Mouse (Mus musculus) cerebellum, adult 18-20 months (tissue): ENCODE measurements around the gene Izumo4.
A peak's percentile ranks its signal among the peaks of the same experiment; 100 is the strongest.

Source experiments
- DNase-seq, 2 experiments: peaks; one replicate each; pipeline ENCODE4 v3.0.0; 2021

The Izumo4 gene

DNA sequence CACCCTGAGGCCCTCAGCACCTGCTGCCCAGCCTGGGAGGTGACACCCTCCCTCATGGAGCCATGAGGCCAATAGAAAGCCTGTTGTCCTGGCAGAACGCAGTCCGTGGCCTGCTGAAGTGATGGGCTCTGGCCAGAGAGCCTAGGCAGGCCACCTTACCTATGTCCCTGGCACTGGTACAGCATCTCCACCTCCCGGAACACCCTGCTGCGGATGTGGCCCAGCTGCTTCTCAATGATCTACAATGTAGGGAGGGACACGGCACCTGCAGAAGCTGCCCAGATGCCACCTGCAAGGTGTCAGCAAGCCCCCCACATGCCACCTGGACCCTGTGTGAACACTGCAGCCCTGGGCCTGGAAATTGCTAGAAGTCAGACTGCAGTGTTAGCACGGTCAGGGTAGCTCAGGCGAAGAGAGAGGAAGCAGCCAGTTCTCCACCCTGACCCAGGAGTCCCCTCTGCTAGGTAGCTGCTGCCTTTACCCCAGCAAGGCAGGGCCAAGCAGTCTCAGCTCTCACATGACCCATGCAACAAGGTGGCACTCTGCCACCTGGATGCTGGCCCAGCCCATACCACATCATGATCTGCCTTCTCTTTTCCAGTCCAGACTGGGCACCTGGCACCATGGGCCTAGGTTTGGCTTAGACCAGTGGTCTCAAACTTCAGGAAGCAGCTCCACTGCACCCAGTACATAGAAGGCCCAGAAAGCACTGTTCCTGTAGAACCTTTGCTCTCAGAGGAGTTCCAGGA lies 32.1 kb upstream of the Izumo4 start:
- peak; percentile 71 to 80 for DNase-seq

DNA sequence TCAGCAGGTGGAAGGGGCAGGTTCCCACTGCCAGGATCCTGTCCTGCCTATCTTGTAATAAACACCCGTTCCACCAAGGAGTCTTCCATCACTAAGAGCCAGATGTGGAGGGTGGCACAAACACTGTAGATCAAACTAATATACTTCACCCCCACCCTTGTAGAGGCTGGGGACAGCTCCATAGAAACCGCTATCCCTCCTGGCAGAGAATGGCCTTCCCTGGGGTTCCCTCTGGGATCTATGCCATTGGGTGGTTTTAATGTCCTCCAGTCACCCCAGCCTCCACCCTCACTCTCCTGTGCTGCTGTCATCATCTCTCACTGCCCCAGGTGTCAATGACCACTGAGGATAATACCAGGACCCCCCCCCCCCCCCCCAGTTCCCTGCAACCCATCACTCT lies 31.5 kb upstream of the Izumo4 start:
- DNase-seq: no peak

DNA sequence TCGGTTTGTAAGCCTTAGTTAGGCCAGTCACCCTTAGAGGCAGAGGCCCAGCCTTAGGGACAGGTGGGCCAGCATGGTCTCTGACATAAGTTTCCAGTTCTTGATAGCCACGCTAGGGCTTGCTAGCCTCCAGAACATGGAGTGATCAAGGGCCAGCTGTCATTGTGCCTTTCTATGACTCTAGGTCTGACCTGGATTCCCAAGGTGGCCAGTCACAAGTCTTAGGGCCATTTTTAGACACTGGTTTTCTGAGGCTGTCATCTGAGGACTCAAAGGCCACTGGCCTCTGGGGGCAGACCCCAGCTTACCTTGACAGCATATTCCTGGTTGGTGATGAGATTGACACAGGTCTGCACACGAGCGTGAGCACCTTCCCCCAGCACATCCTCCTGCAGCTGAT lies 30.7 kb upstream of the Izumo4 start:
- no peak for DNase-seq

DNA sequence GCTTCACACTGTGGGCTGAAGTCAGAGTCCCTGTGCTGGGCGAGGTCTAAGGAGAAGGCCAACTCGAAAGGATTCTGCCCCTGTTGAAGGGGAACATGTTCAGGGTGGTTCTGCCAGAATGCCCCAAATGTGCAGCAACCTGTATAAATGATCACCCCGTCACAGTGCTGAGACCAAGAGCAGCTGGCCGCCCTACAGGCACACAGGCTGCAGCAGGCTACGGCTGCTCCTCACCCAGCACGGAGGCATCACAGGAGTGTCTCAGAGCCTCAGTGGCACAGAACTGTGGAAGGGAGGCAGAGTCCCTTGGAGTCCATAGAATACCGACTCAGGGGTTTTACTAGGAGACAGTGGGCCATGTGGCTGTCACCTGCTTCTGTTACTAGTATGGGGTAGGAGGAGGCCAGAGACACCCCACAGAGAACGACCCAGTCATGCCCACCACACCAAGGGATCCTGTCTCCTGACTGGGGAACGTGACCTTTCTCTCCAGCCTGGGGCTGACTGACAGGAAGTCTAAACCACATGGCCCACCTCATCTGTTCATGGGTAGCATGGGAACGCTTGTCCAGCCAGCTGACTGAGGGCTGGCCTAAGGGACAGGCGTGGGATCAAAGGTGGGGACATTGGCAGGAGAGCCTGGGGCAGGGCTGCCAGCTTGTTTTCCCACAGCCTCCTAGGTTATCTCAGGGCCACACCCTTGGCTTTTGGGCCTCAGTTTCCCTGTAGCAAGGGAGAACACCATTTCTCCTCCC lies 29.9 kb upstream of the Izumo4 start:
- peak in 1 of 2 experiments; percentile 45 for DNase-seq

DNA sequence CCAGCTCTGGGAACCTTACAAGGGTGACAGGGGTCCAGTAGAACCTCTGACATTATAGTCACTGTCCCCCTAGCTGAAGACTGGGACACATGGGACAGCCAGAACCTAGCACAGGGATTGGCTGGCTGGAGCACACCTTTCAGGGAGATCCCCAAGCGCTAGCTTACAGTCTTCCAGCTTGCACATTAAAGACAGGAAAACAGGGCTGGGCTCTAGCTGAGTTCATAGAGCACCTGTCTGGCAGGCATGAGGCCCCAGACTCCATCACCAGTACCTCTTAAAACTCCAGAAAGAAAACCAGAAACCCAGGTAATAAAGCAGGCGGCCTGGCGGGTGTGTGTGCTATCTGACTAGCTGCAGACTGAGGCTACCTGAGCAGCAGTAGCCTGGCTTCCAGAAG lies 28.3 kb upstream of the Izumo4 start:
- no peak for DNase-seq

DNA sequence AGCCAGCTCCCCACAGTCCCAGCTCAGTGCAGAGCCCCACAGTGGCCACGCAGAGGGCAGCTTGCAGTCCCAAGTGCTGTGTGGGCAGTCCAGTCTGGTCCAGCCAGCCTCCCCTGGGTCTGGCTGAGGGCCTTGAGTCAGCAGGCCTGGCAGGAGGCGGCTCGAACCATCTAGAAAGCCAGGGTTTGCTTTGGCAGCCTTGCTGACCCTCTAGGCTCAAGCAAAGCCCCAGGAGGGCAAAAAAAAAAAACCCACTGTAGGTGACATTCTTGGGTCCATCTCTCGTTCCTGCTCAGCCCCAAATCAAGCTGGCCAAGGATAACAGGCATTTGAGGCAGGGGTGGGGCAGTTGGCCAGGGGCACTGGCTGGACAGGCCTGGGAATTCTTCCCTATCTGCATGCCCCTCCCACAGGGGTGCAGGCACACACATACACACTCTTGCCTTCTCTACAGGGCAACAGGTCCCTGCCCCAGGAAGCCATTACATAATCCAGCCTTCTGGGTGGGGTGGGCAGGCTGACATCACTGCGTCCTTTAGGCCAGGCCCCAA lies 27.7 kb upstream of the Izumo4 start:
- peak in 1 of 2 experiments; percentile 55 for DNase-seq

DNA sequence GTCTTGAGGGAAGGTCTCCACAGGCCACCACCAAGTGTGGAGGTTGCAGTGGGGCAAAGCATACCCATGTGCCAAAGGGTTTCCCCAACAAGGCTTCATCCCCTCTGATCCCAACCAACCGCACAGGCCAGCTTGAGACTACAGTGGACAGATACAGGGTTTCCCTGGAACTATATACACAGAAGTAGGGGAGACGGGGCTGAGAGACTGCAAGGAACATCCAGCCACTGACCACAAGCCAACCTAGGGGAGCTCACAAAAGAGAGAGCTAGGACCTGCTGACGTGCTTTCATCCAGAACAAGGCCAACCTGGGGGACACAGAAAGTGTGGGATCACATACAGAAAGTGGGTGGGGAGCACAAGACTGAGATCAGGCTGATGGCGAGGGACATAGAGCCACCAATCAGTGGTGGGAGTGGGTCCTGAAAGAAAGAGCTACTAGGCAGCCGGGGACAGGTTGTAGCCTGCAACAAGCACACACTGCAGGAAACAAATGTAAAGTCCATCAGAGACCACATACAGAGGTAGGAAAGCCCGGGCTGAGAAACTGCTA lies 27.1 kb upstream of the Izumo4 start:
- DNase-seq: no peak

DNA sequence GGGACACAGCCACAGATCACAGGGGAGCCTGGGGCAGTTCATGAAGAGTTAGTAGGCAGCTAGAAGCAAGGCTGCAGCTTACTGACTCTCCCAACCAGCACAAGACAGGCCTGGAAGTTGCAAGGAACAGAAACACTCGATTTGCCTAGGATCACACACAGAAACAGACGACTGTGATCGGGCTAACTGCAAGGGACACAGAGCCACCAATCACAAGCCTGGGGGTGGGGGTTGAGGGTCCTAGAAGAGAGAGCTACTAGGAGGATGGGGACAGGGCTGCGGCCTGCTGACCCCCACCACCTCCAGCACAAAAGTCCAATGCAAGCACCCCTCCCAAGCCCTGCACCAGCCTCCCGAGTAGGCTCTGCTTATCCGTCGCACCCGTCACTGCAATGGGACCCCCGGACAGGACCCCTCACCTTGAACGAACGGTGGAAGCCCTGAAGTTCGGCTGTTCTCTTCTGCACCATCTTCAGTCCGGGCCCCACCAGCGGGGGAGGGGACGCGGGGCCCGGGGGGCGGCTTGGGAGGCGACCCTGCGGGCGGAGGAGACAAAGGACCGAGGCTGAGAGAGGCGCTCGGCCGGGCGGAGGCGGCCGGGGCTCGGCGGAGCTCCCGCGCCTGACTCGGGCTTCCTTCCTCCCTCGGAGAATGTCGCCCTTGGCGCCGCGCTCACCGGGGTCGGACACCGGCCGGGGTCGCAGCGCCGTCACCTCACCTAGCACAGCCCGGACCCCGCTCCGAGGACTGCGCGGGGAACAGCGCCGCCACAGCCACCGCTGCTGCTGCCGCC lies 26.4 kb upstream of the Izumo4 start:
- DNase-seq: peak in 1 of 2 experiments; percentile 43

DNA sequence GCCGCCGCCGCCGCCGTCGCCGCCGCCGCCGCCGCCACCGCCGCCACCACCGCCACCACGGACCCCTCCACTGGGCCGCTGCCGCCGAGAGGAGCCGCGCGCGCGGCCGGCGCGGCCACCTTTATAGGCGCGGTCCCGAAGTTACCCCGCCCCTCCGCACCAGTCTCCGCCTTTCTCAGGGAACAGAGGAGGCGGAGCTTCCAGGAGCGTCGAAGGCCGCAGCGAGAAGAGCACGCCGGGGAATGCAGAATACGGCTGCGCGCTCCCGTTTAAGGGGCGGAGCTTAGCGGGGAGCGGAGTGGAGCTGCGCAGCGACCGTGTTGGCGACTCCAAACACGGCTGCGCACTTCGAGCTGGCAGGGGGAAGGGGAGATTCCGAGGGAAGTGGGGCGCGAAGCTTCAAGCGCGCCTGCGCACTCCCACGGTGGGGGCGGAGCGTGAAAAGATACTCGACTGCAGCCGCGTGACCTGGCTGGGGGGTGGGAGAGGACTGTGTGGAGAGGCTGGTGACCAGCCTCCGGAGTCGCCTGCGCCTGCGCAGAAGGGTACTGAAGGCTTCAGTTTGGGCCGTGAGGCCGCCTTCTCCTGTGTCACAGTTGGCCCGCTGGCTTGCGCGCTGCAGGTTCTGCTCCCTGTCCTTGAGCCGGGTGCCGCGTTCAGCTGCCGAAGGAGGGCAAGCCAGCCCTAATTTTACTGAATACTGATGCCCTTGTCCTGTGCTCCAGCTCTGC lies 25.6 kb upstream of the Izumo4 start:
- peak; percentile 99 to 100 for DNase-seq

DNA sequence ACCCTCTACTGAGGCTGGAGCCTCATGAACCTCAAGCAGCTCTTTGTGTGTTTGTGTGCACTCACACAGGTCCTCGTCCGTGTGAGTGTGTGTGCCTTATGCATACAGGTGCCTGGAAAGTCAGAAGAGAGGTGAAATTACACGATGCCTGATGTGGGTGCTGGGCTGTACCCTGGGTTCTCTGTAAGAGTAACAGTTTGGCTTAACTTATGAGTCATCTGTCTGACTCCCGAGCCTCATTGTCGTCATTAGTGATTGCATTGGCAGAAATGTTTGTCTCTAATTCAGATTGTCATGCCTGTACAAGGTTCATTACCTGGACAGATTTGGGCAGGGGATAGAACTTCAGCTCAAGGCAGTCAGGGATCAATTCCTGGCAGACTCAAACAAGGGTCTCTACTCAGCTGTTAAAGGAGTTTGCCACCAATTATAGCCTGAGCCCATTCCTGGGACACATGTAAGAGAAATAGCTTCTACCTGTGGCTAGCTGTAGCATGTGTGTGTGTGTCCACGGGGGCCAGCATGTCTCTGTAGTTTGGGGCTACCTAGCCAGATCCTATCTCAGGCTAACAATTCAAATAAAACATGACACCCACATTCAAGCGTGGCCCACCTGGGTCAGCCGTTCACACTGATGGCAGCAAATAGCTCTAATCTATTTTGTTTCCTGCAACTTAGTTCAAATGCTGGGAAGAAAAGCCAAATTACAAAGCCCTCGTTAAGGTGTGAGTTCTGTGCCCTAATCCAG lies 24.7 kb upstream of the Izumo4 start:
- no peak for DNase-seq

DNA sequence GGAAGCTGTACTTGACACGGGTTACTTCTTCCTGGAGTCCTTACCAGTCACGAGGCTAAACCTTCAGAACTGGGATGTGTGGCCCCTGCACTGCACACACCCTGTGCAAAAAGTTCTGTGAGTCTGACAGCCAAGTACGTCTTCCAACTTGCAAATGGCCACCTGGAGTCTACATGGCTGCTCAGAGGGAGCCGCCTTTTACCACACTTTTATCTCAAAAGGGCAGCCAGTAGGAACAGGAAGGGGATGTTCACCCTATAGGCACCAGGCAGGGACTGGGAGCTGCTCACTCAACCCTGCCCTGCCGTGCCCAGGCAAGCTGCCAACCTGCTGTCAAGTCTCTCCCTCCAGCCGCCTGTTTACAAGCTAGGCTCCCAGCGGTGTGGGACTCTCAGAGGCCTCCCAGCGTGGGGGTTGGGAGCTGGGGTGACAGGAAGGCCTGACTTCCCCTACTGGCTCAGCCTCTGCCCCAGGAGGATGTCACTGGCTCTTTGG lies 24.0 kb upstream of the Izumo4 start, which contains the start of gene Mknk2:
TSS of gene Mknk2 (minus strand) at position 171 of the 495 bp plus-strand sequence.
- peak; percentile 87 to 90 for DNase-seq

DNA sequence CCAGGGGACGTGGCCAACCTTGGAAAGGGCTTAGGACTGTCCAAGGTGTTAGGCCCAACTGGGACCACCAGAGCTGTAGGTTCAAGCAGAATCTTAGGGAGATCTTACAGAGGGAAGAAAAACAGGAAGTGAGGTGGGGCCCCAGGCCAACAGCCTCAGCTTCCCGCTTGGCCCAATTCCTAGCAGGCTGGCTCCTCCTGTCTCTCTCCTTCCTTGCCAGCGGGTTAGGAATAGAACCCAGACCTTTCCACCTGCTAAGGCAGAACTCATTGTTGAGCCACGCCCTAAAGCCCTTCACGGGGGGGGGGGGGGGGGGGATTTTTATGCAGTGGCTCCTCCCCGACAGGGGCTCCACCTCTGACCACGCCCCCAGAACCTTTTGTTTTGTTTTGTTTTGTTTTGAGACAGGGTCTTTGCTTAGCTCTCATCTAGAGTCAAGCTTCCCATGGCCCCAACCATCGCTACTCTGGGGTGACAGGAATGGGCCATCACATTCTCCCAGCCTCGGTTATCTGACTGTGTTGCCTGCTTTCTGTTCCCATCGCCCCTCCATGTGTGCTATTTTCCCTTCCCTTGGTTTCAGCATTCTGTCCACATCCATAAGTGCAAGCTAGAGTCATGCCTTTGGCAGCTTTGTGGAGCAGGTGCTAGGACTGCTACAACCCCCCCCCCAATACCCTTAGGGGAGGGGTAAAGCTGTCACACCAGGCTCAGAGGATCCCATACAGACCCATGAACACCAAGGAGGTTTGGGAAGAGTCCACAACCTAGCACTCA lies 23.2 kb upstream of the Izumo4 start:
- DNase-seq: no peak

DNA sequence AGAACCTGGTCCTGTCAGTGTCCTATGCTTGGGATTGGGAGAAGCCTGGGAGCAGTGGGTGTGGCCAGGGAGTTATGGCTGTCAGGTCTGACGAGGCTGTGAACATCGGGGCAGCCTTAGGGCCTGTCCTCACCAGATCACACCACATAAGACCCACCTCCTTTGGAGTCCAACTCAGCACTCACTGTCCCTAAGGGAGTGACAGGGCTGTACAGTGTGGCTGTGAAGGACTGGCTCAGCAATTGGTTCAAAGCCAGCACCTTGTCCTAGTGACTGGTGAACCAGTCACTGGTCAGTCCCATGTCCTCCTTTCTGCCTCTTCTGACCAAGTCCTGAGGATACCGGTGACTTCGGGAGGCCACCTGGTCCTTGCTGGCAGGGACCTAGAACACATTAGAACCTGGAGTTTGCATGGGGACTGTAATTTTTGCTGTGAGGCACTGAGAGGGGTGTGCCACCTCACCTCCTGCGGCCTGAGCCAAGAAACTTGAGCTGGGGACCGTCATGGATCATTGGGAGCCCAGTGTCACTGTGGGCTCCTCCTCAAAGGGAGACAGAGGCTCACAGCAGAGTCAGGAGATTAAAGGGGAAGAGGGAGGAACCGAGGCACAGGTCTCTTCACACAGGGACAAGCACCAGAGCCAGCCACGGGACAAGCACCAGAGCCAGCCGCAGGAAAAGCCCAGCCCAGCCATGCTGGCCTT lies 22.3 kb upstream of the Izumo4 start:
- no peak for DNase-seq

DNA sequence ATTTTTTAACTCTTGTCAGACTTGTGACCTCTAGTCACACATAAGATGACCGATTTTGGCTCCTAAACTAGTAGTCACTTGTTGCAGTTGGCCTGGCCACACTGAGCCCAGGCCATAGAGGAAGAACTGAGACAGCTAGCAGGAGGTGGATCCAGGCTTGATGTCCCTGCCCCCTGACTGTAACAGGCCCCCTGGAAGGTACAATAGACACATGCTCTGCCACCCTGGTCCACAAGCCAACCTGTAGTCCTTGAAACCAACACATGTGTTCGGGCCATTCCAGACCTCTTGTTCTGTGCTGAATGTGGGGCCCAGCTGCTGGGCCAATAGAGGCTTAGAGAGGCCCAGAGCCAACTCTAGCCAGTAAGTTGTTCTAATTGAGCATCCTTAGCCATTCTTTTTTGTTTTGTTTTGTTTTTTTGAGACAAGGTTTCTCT lies 21.7 kb upstream of the Izumo4 start:
- DNase-seq: no peak

DNA sequence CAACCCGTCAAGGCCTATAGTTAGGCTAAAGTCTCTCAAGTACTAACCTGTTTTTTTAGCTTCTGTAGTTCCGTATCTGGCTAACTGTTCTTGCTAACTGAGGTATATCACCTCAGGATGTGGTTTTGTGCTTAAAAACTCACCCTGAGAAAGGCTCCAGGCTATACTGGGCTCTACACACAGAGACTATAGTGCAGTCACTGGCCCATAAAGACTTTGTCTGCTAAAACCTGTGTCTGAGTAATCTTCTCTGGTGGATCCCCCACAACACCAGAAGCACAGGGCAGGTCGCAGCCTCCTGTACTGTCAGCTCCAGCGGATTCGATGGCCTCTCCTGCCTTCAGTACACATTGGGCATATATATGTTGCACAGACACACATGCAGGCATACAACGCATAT lies 20.0 kb upstream of the Izumo4 start:
- no peak for DNase-seq

DNA sequence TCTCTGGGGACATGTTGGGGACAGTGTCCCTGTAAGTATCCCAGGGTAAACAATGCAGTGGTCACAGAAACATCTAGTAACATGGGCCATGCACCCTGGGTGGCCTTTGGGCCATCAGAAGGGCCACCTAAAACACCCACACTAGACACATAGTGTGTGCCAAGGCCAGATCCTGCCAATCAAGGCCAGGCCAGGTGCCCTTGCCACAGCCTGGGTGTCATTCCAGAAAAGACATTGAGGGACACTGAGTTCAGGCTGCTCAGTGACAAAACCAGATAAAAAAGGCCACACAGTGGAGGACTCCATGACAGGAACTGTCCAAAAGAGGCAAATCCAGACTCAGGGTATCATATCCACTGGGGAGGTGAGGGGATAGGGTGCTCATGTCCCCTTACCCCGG lies 18.3 kb upstream of the Izumo4 start:
- DNase-seq: no peak

DNA sequence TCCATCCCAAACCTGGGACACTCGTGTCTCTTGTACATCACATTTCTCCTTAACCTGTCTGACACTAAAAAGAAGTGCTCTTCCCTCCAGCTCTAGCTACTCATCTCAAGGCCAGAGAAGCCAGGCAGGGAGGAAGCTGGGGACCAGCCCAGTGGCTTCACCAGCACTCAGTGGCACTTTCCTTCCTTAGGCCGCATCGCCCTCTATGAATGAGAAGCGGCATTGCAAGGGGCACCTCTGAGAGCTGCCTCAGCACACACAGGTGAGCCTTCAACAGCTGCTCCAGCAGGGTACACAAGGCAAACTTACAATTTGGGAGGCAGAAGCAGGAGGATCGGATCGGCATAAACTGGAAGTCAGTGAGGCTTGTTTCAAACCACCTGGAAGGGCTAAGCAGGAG lies 17.8 kb upstream of the Izumo4 start:
- peak; percentile 64 to 69 for DNase-seq

DNA sequence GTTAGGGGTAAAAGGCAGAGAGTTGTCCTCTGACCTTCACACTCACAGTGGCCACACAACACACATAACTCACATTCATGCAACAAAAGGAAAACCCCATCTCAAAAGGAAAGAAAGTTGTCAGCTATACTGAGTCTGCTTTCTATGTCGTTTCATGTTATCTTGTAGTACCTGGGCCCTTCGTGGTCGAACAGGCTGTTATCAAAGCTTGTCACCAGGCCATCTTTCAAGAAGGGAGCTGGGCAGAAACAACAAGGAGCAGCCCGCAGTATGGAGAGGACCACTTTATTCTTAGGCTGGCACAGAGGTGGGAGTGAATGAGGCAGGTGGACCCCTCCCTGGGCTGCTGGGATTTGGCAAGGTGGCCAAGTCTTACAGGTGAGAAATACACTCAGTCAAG lies 17.0 kb upstream of the Izumo4 start:
- no peak for DNase-seq

DNA sequence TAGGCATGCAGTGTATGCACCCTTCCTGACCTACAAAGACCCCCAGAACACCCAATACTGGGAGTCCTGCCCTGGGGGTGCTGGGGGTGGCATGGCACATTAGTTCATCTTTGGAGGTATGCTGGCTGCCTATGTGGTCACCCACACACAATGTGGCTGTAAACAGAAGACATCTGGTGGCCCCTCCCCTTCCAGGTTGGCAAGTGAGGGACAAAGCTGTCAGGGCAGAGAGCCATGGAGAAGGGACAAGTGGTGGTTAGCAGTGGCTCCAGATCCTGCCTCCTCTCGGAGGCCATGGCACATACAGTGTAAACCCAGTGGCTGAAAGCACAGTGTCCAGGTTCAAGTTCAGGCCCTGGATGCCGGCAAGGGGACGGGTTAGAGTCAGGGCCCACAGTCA lies 15.4 kb upstream of the Izumo4 start:
- no peak for DNase-seq

DNA sequence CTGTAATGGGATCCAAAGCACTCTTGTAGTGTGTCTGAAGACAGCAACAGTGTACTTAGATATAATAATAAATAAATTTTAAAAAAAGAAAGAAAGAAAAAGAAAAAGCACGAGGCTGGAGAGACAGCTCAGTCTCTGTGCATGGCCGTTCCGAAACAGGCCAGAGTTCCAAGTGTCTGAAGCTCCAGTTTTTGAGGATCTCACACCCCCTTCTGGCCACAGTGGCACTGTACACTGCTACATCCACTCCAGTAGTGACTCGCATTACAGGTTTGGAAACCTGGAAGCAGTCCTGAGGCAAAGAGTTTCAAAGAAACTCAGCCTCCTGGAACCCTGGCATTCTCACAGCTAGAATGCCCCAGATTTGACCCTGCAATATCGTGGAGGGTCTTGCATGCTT lies 14.1 kb upstream of the Izumo4 start:
- peak; percentile 78 to 82 for DNase-seq
